Mouse (Mus musculus) E14TG2a.4 (cell line): ENCODE results near the gene Thrb.

ENCODE experiments used
- CTCF ChIP-seq: conservative IDR thresholded peaks from 2 replicates; pipeline ENCODE4 v1.5.1; 2014; ENCODE audit warnings: low read length
- NANOG ChIP-seq: IDR thresholded peaks from 2 replicates; pipeline ENCODE4 v1.6.1; 2014; ENCODE audit warnings: borderline replicate concordance, low read length, mixed read lengths
- POU5F1 ChIP-seq: IDR thresholded peaks from 2 replicates; pipeline ENCODE4 v1.6.1; 2014; ENCODE audit warnings: low read length, borderline replicate concordance

- TF ChIP-seq CTCF (no peak), POU5F1 (no peak), NANOG (no peak)
Observed at GRCm38 (mm10) chr14:17845871-17846270, 185.8 kb downstream of the Thrb start.
